Mouse (Mus musculus) gastrocnemius, adult 2 months (tissue): ENCODE data around the gene Fbxo42. TPM values are rescaled to one million over a fixed set of nuclear protein-coding genes. Genes with fewer than 3 reads are reported as not detected.
A peak's percentile ranks its signal among the peaks of the same experiment; 100 is the strongest.

Source experiments
- DNase-seq: peaks from one replicate; pipeline ENCODE4 v3.0.0; 2022
- H3K27ac ChIP-seq: fragments of 200-600 bp; 2 replicates; pipeline ENCODE4 v1.8.1; 2022; ENCODE audit warnings: mild to moderate bottlenecking
- H3K4me3 ChIP-seq: fragments of 200-600 bp; 2 replicates; pipeline ENCODE4 v1.8.1; 2022; ENCODE audit warnings: mild to moderate bottlenecking, moderate library complexity
- CTCF ChIP-seq: fragments of 200-600 bp; IDR thresholded peaks from 2 replicates; pipeline ENCODE4 v1.8.1; 2022; ENCODE audit warnings: antibody characterized with exemption, mild to moderate bottlenecking, moderate library complexity
- intact Hi-C: fragments of 180-260 bp; cut with DNase I; formaldehyde crosslinking; loops from one replicate; pipeline ENCODE4 v1.15.1; 2025
- long read RNA-seq, 2 experiments: library from polyadenylated mRNA; stranded (forward); transcript quantifications; one replicate each; pipeline ENCODE4 v2.0.0; 2021
- total RNA-seq, 2 experiments: library from RNA; stranded (reverse); gene quantifications; 2 replicates each; pipeline ENCODE4 v1.2.3; 2021

The Fbxo42 gene
- 10 to 100 TPM; 10.8 to 10.9 TPM for total RNA-seq
- long read RNA-seq, experiment 1, full-length matches to known transcripts, result 13 of 17 reads
- long read RNA-seq, experiment 1, partial matches to known transcripts, result 0 of 17 reads
- long read RNA-seq, experiment 1, other reads (novel, unspliced or antisense), result 4 of 17 reads
- long read RNA-seq, experiment 2, full-length matches to known transcripts, result 13 of 16 reads
- long read RNA-seq, experiment 2, partial matches to known transcripts, result 0 of 16 reads
- long read RNA-seq, experiment 2, other reads (novel, unspliced or antisense), result 3 of 16 reads

DNA sequence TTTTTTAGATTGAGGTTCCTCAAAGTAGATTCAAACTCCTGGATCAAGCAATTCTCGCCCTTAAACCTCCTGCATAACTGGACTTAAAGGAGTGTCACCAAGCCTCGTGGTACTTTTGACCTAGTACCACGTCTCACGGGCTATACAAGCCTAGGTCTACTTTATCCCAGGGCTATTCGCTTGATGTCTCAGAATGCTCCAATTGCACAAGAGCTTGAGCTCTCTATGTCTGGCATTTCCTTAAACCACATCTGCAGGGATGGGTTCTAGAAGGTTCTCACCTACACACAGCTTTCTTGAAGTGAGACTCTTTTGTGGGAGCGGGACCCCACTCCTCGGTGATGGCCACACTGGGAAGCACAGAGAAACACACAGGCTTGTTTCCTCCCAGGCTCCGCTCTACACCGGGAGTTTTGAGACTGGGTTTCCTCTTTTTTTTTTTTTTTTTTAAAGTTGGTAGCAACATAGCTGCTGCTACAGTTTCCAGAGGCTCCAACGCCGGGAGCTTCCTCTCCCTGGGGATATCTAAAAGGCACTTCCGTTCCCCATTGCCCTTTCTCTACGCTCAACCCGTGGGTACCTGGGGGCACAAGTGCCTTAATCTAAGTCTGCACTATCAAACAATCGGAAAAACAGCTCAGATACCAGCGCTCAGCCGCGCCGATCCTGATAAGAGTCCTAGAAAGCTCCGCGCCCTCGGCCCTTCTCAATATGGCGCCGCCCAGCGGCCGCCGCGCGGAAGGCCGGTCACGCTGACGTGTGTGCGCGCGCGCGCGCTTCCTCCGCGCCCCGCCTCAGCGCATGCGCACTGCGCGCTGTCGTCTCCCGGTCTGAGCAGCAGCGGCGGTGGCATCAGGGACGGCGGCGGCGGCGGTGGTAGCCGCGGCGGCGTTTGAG is at the start of gene Fbxo42:
Gene Fbxo42 (plus strand): TSS at position 802 of the 897 bp plus-strand sequence.
- Histone ChIP-seq H3K27ac (peak within 1 kb of the TSS; percentile 98), H3K4me3 (peak within 1 kb of the TSS; percentile 100)
- DNase-seq, result peak; percentile 96
- peak; percentile 92 for TF ChIP-seq CTCF
- intact Hi-C loops, result loop anchor here (5.0 kb wide), 2 partner anchors 65 to 215 kb away; partner anchors contain the start of gene Rsg1

- no peak overlapping the region for H3K4me3 ChIP-seq
- DNase-seq, result peak; percentile 4
- intact Hi-C loops, result no loop called here
- TF ChIP-seq CTCF, result no peak
- no peak overlapping the region for H3K27ac ChIP-seq
Observed at GRCm38 (mm10) chr4:141098935-141099334, 48.8 kb upstream of the Fbxo42 start.

GRCm38 (mm10) chr4:141099956-141100355 is 47.8 kb upstream of the Fbxo42 start:
- Histone ChIP-seq H3K27ac (no peak overlapping the region), H3K4me3 (no peak overlapping the region)
- intact Hi-C loops, result no loop called here
- no peak for TF ChIP-seq CTCF
- DNase-seq, result no peak

GRCm38 (mm10) chr4:141101291-141101690 is 46.4 kb upstream of the Fbxo42 start:
- intact Hi-C loops, result no loop called here
- no peak overlapping the region for H3K27ac ChIP-seq
- peak; percentile 3 for DNase-seq
- H3K4me3 ChIP-seq, result no peak overlapping the region
- no peak for TF ChIP-seq CTCF

DNA sequence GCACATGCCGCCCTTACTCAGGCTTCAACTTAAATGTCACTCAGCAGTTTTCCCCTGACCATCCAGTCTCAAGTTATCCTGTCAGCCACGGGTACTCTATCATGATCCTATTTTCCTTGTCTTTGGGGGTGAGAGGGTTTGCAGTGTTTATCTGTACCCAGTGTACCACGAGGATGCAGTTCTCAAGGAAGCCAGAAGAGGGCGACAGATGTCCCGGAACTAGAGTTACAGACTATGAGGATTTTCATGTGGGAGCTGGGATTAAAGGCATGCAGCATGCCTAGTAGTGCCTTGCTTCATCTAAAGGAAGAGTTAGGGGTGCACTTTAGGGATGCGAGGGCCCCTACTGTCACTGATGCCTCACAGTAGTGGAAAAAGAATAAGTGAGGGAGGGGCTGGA is 45.9 kb upstream of the Fbxo42 start:
- TF ChIP-seq CTCF, result peak; percentile 58
- no peak overlapping the region for H3K4me3 ChIP-seq
- intact Hi-C loops, result no loop called here
- peak; percentile 19 for DNase-seq
- H3K27ac ChIP-seq, result no peak overlapping the region

GRCm38 (mm10) chr4:141106526-141107183 is 41.1 kb upstream of the Fbxo42 start:
- H3K4me3 ChIP-seq, result no peak overlapping the region
- H3K27ac ChIP-seq, result no peak overlapping the region
- no peak for DNase-seq
- intact Hi-C loops, result no loop called here
- TF ChIP-seq CTCF, result no peak

GRCm38 (mm10) chr4:141108196-141108732 is 39.4 kb upstream of the Fbxo42 start:
- DNase-seq, result no peak
- Histone ChIP-seq H3K27ac (no peak overlapping the region), H3K4me3 (no peak overlapping the region)
- TF ChIP-seq CTCF, result no peak
- intact Hi-C loops, result no loop called here

DNA sequence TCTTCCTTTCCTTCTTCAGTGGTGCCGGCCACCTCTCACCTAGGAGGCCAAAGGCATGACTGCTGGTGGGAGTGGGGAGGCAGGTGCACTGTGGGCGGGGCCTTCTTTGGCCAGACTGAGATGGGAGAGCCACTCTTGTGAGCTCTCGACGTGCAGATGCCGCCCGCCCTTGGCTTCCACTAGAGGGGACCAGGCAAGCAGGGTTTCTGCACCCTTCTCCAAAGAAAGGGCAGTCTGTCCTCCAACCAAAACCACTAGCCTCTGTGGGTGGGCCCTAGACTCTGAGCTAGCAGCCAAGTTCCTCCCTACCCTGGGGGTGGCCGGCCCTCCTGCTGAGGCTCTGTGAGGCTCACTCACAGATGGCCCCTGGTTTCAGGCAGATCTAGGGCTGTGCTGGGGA is 33.9 kb upstream of the Fbxo42 start:
- H3K27ac ChIP-seq, result peak overlapping the region; percentile 32; the same call in 1 of the 2 replicates
- no peak overlapping the region for H3K4me3 ChIP-seq
- intact Hi-C loops, result no loop called here
- DNase-seq, result no peak
- TF ChIP-seq CTCF, result no peak

DNA sequence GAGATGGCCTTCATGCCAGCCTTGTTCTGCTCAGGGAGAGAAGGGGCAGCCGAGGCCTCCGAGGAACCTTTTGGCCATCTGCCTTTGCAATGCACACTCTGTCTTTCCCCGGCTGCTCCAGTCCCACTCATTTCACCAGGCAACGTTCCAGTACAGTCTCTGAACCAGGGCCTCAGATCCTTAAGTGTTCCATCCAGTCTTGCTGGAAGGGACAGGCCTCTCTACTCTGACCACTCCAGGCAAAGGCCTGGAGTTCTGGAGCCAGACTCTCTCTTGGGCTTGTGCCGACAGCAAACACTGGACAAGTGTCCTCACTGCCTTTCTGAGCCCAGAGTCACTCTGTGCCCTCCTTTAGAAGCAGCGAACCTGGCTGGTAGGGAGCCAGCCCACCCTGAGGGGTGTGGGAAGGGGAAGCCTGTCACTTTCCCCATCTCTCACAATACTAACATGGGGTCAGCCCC is 33.2 kb upstream of the Fbxo42 start:
- Histone ChIP-seq H3K27ac (peak overlapping the region; percentile 32), H3K4me3 (no peak overlapping the region)
- no peak for TF ChIP-seq CTCF
- peak; percentile 44 for DNase-seq
- intact Hi-C loops, result no loop called here

- Histone ChIP-seq H3K4me3 (no peak overlapping the region), H3K27ac (no peak overlapping the region)
- intact Hi-C loops, result no loop called here
- no peak for DNase-seq
- TF ChIP-seq CTCF, result no peak
Observed at GRCm38 (mm10) chr4:141115398-141115797, 32.3 kb upstream of the Fbxo42 start.

GRCm38 (mm10) chr4:141118691-141119090 is 29.0 kb upstream of the Fbxo42 start:
- Histone ChIP-seq H3K27ac (peak overlapping the region; percentile 54; the same call in 1 of the 2 replicates), H3K4me3 (no peak overlapping the region)
- intact Hi-C loops, result no loop called here
- DNase-seq, result no peak
- no peak for TF ChIP-seq CTCF

DNA sequence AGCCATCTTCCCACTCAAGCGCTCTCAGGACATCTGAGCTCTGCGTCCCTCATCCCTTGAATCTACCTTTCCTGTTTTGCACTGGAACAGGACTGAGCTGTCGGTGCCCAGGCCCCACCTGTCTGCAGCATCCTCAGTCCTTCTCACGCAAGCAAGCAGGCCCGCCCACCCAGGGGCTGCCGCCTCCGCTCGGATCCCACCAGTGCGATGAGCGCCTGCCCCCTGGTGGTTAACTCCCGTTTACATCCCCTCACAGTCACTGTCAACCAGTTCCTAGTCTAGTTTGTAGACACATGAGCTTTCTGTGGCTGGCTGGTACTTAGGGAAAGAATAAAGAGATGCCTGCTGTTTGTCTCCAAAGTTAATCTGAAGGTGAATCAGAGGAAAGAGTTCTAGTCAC is 27.0 kb upstream of the Fbxo42 start:
- Histone ChIP-seq H3K27ac (no peak overlapping the region), H3K4me3 (no peak overlapping the region)
- DNase-seq, result peak; percentile 63
- TF ChIP-seq CTCF, result peak; percentile 67
- intact Hi-C loops, result no loop called here
